Comparison of ENCODE assay signal across 8 mouse cellular contexts in the genomic region with DNA sequence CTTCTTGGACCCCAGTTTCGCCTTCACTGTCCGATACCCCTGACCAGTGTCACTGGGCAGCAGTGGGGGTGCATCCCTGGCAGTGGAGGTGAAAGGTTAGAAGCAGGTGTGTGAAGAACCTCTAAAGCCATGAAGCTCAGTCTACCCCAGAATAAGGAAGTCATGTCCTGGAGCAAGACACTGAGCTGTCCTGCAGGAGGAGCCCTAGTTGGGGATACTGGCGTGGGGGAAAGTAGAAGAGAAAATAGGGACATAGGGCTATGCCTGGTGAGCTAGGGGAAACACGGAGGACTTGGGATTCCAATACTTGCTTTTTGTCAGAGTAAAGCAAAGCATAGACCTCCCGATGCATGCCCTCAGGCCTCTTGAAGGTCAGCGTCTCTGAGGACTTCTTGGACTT. TPM values are rescaled to one million over a fixed set of nuclear protein-coding genes. Genes with fewer than 3 reads are reported as not detected.
DNase-seq lines count a peak whose midpoint lies in the region; ATAC-seq and TF ChIP-seq lines count a peak whose summit lies in the region.

No protein-coding gene starts in this region.

- no peaks in the 10 kb centered on the region for H3K27me3 ChIP-seq in heart, embryonic 15.5 days
- no peaks in the 10 kb centered on the region for H3K27me3 ChIP-seq in heart, adult 2 months (ENCODE audit: control insufficient read depth, insufficient read depth, low read length)
- no peaks in the 10 kb centered on the region for H3K27me3 ChIP-seq in E14TG2a.4 (ENCODE audit: insufficient read depth, low read length)
- H3K27me3 ChIP-seq in forebrain, embryonic 13.5 days: no peaks in the 10 kb centered on the region
- no peaks in the 10 kb centered on the region for H3K27me3 ChIP-seq in liver, embryonic 15.5 days

- peaks cover 37% of the 10 kb centered on the region for H3K36me3 ChIP-seq in heart, embryonic 15.5 days
- H3K36me3 ChIP-seq in heart, adult 2 months (ENCODE audit: control insufficient read depth, insufficient read depth, low read length): no peaks in the 10 kb centered on the region
- peaks cover 52% of the 10 kb centered on the region for H3K36me3 ChIP-seq in E14TG2a.4 (ENCODE audit: insufficient read depth, low read length)
- H3K36me3 ChIP-seq in forebrain, embryonic 13.5 days (ENCODE audit: poor library complexity, severe bottlenecking): peaks cover 44% of the 10 kb centered on the region
- peaks cover 43% of the 10 kb centered on the region for H3K36me3 ChIP-seq in liver, embryonic 15.5 days (replicated peaks)

- 74% methylated on average over 6 of the region's 6 CpGs for WGBS in heart, embryonic 15.5 days
- 67% methylated on average over 6 of the region's 6 CpGs for WGBS in heart, adult 2 months
- WGBS in forebrain, embryonic 13.5 days: 74% methylated on average over 6 of the region's 6 CpGs
- 76% methylated on average over 6 of the region's 6 CpGs for WGBS in liver, embryonic 15.5 days (ENCODE audit: insufficient replicate concordance)

- DNase-seq in heart, adult 2 months: no peak
- no peak for DNase-seq in embryo, embryonic 10 days (ENCODE audit: low spot score)

- no peak for TF ChIP-seq EP300 in heart, adult 2 months (IDR thresholded peaks at IDR 0.05; ENCODE audit: insufficient read depth, low read depth, low read length)

- no peak for TF ChIP-seq POLR2A in heart, adult 2 months (IDR thresholded peaks at IDR 0.05; ENCODE audit: insufficient read depth, low read depth, low read length)

- no peak for TF ChIP-seq CTCF in heart, adult 2 months (IDR thresholded peaks at IDR 0.05)
- TF ChIP-seq CTCF in E14TG2a.4 (conservative IDR thresholded peaks at IDR 0.05; ENCODE audit: low read length): 0 out of 2 replicates have a peak, but pooled peaks have one; percentile 5

- intact Hi-C loops in heart, adult 2 months (cut with DNase I): no loop called here

- peaks cover 10% of the 10 kb centered on the region for H3K4me1 ChIP-seq in heart, embryonic 15.5 days (replicated peaks)
- H3K4me1 ChIP-seq in heart, adult 2 months (ENCODE audit: control insufficient read depth, insufficient read depth, low read length): peaks cover 2% of the 10 kb centered on the region
- H3K4me1 ChIP-seq in E14TG2a.4 (replicated peaks; ENCODE audit: low read depth, low read length): peaks cover 19% of the 10 kb centered on the region
- H3K4me1 ChIP-seq in forebrain, embryonic 13.5 days: peaks cover 11% of the 10 kb centered on the region
- H3K4me1 ChIP-seq in liver, embryonic 15.5 days (replicated peaks): peaks cover 21% of the 10 kb centered on the region

- no peaks in the 10 kb centered on the region for H3K9me3 ChIP-seq in heart, embryonic 15.5 days (replicated peaks)
- H3K9me3 ChIP-seq in E14TG2a.4 (ENCODE audit: low read length): peaks cover 9% of the 10 kb centered on the region; the same call in 1 of the 2 replicates
- H3K9me3 ChIP-seq in forebrain, embryonic 13.5 days (replicated peaks): no peaks in the 10 kb centered on the region
- no peaks in the 10 kb centered on the region for H3K9me3 ChIP-seq in liver, embryonic 15.5 days (replicated peaks)

- H3K4me2 ChIP-seq in heart, embryonic 15.5 days: peak overlapping the region; percentile 91
- H3K4me2 ChIP-seq in forebrain, embryonic 13.5 days: peak overlapping the region; percentile 92
- peak overlapping the region; percentile 84 for H3K4me2 ChIP-seq in liver, embryonic 15.5 days

- no peak for ATAC-seq in heart, embryonic 15.5 days (replicated peaks; ENCODE audit: insufficient number of reproducible peaks, insufficient read depth, low FRiP score, low read depth)
- ATAC-seq in forebrain, embryonic 13.5 days: no peak
- no peak for ATAC-seq in liver, embryonic 15.5 days (ENCODE audit: insufficient read depth)
- ATAC-seq in cerebellum, adult (ENCODE audit: insufficient number of reproducible peaks, low FRiP score, low TSS enrichment): no peak
- ATAC-seq in inflammation-experienced regulatory T-cells, adult 6 months: no peak

- H3K79me2 ChIP-seq in heart, adult 2 months (replicated peaks; ENCODE audit: control insufficient read depth, insufficient read depth, low read length): no peaks in the 10 kb centered on the region

- peak overlapping the region; percentile 77; the same call in 1 of the 2 replicates for H3K9ac ChIP-seq in heart, embryonic 15.5 days
- H3K9ac ChIP-seq in heart, adult 2 months (ENCODE audit: low read depth, low read length): no peak overlapping the region
- H3K9ac ChIP-seq in forebrain, embryonic 13.5 days: no peak overlapping the region
- no peak overlapping the region for H3K9ac ChIP-seq in liver, embryonic 15.5 days

- H3K4me3 ChIP-seq in heart, embryonic 15.5 days: peak overlapping the region; percentile 91
- H3K4me3 ChIP-seq in heart, adult 2 months: no peak overlapping the region
- peak overlapping the region; percentile 96 for H3K4me3 ChIP-seq in E14TG2a.4 (replicated peaks; ENCODE audit: low read length)
- H3K4me3 ChIP-seq in forebrain, embryonic 13.5 days: peak overlapping the region; percentile 90
- H3K4me3 ChIP-seq in liver, embryonic 15.5 days (replicated peaks): peak overlapping the region; percentile 86

- no peak overlapping the region for H3K27ac ChIP-seq in heart, embryonic 15.5 days
- no peak overlapping the region for H3K27ac ChIP-seq in heart, adult 2 months
- no peak overlapping the region for H3K27ac ChIP-seq in forebrain, embryonic 13.5 days
- peak overlapping the region; percentile 70; the same call in 1 of the 2 replicates for H3K27ac ChIP-seq in liver, embryonic 15.5 days (replicated peaks)

RNA-seq across cellular contexts. Expression of gene Dmap1, which starts 1.1 kb away (rescaled TPM):
- 35.8 and 43.1 TPM in 2 replicates for polyA plus RNA-seq in heart, embryonic 15.5 days (2015; fragmentation: Nextera tagmentation; extraction: Ambion mirVana)
- total RNA-seq in heart, adult 2 months (2021): 10 to 100 TPM; 17.9 to 19.4 TPM
- polyA plus RNA-seq in heart, adult 2 months (2012; rRNA removed): 14.1 and 18.5 TPM in 2 replicates
- polyA plus RNA-seq in forebrain, embryonic 13.5 days (2015; fragmentation: Nextera tagmentation; extraction: Ambion mirVana): 73.6 and 76.7 TPM in 2 replicates
- 17.6 and 19.1 TPM in 2 replicates for polyA plus RNA-seq in liver, embryonic 15.5 days (2015; fragmentation: Nextera tagmentation; extraction: Ambion mirVana)
- 10 to 100 TPM; 19.5 to 27.7 (median 21.6) TPM for polyA plus RNA-seq in inflammation-experienced regulatory T-cells, adult 6 months (2017; shearing (Covaris generic))

RNA-seq across cellular contexts. Expression of gene Gm12845, which starts 43.2 kb away (rescaled TPM):
- not detected in 2 replicates for polyA plus RNA-seq in heart, embryonic 15.5 days (2015; fragmentation: Nextera tagmentation; extraction: Ambion mirVana)
- total RNA-seq in heart, adult 2 months (2021): not detected
- polyA plus RNA-seq in heart, adult 2 months (2012; rRNA removed): not detected in 2 replicates
- polyA plus RNA-seq in forebrain, embryonic 13.5 days (2015; fragmentation: Nextera tagmentation; extraction: Ambion mirVana): not detected in 2 replicates
- polyA plus RNA-seq in liver, embryonic 15.5 days (2015; fragmentation: Nextera tagmentation; extraction: Ambion mirVana): not detected in 2 replicates
- not detected for polyA plus RNA-seq in inflammation-experienced regulatory T-cells, adult 6 months (2017; shearing (Covaris generic))
